Mouse (Mus musculus) embryo, embryonic 9.5 days (tissue): ENCODE results near the gene Sdhd.
"Not testable (repeated sequence)": the region's sequence is repeated elsewhere in the genome, so short reads cannot be mapped to it uniquely, and the experiment has no call there.

Source experiments
- DNase-seq: peaks from one replicate; pipeline ENCODE4 v3.0.0-alpha.2; 2017; ENCODE audit errors: extremely low spot score

The Sdhd gene

GRCm38 (mm10) chr9:50603189-50603997 lies at the start of gene Sdhd, which contains the start of gene Timm8b:
Gene Sdhd, minus strand, starts transcription at chr9:50603812.
Gene Timm8b, plus strand, starts transcription at chr9:50603910.
- peak; percentile 90 for DNase-seq

DNA sequence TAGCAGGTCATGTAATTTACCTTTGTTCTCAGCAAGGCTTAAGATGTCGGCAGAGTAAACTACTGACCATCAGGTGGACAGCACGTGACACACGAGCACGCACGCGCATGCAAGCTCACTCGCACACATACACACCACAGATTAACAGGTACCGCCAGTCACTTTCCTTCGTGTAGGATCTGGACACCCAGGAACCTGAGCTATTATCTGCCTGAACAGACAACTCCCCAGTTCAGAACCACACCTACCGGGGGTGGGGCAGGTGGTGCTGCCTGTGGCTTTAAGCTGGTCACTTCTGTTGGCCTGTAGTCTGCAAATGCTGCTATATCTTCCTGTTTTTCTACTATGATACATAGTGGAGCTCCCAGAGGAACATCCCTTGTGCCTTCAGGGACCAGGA lies 46.9 kb upstream of the Sdhd start:
- no peak for DNase-seq

DNA sequence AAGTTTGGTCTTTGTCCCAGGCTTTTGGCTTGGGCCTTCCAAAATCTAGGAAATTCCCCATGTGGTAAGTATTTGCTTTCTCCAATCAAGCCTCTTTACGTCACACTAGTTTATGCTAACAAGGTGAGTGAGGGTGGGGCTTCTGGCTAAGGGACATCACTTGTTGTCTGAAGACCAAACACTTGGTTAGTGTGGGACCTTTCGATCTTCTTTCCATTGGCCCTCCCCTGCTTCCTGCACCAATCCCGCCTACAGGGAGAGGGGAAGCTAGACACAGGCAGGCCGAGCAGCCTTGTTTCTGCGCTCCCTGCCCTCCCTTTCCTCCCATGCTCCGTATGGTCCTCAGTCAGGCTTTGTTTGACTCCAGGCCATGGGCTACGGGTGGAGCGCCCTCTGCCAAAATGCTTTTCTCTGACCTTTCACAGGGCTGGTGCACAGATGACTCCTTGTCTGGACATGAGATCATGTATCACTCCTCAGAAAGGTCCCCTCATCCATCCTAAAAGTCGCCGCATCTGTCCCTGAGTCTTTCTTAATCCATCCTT lies 43.3 kb upstream of the Sdhd start:
- no peak for DNase-seq

GRCm38 (mm10) chr9:50634270-50634669 lies 30.7 kb upstream of the Sdhd start:
- no peak for DNase-seq

DNA sequence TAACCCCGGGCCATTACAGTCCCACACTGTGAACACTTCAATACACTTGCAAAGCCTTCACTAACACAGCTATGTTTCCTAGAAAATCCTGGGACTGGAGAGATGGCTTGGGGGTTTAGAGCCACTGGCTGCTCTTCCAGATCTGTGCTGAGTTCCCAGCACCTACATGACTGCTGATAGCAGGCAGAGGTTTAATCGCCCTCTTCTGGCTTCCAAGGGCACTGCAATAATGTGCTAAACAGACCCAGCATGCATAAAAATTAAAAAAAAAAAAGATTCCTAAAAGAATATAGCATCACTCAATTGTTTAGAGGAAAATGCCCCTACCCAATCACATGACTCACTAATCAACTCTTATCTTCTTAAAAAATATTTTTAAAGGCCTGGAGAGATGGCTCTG lies 29.4 kb upstream of the Sdhd start:
- no peak for DNase-seq

GRCm38 (mm10) chr9:50632016-50632688 lies 28.5 kb upstream of the Sdhd start:
- no peak for DNase-seq

GRCm38 (mm10) chr9:50630903-50631302 lies 27.3 kb upstream of the Sdhd start:
- not testable (repeated sequence) for DNase-seq

- no peak for DNase-seq
Measured at GRCm38 (mm10) chr9:50617794-50618330, 14.2 kb upstream of the Sdhd start.

GRCm38 (mm10) chr9:50616766-50617603 lies 13.4 kb upstream of the Sdhd start, which contains the start of the genes Pih1d2 and Nkapd1:
Gene Pih1d2, plus strand, starts transcription at chr9:50617321.
Gene Nkapd1, minus strand, starts transcription at chr9:50617464.
- DNase-seq, result peak; percentile 90

DNA sequence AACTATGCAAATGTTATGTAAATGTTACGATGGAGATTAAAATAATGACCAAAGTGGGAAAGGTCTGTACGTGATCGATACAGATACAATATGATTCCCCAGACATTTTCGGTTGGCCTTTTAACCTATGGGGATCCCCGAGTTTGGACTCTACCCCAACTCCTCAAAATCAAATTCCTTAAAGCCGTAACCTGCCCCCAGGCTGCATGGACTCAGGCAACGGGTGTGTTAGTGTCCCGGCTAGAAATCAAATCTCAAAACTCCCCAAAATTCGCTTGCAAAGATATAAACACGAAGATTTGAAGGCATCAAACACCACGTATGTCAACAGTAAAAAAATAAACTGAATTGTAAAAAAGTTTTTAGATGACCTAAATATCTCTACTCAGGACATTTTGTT lies 12.5 kb upstream of the Sdhd start:
- DNase-seq, result no peak

- no peak for DNase-seq
Measured at GRCm38 (mm10) chr9:50612115-50612514, 8.5 kb upstream of the Sdhd start.

- DNase-seq, result no peak
Measured at GRCm38 (mm10) chr9:50604338-50604737, 726 bp upstream of the Sdhd start.

GRCm38 (mm10) chr9:50603998-50604324 lies 349 bp upstream of the Sdhd start:
- no peak for DNase-seq

GRCm38 (mm10) chr9:50602055-50602845 lies 1.4 kb downstream of the Sdhd start:
- DNase-seq, result no peak

GRCm38 (mm10) chr9:50601536-50601935 lies 2.1 kb downstream of the Sdhd start:
- DNase-seq, result no peak

- DNase-seq, result no peak
Measured at GRCm38 (mm10) chr9:50596973-50597372, 6.6 kb downstream of the Sdhd start.

- no peak for DNase-seq
Measured at GRCm38 (mm10) chr9:50594794-50595417, 8.7 kb downstream of the Sdhd start.

- DNase-seq, result peak; percentile 11
Measured at GRCm38 (mm10) chr9:50593544-50593943, 10.1 kb downstream of the Sdhd start.

DNA sequence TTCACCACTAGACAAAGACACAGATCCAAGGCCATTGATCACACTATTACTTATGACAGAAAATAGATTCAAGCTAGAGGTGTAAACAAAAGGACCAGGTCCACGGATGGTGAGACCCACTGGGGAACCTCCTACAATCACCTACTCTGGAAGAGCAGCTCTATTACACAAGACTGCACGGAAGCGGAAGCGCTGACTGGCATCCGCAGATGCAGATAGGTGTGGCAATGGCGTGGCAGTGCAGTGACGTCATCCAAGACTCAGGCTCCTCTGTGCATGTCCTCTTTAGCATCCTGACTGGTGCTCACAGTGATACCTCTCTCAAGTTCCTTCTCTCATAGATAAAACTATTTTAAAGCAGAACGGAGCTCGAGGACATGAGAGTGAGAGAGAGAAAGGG lies 10.7 kb downstream of the Sdhd start:
- no peak for DNase-seq

- no peak for DNase-seq
Measured at GRCm38 (mm10) chr9:50590856-50591518, 12.6 kb downstream of the Sdhd start.
